Mouse (Mus musculus) heart, embryonic 12.5 days (tissue): Measurements from ENCODE around the gene Recql. TPM values are rescaled to one million over a fixed set of nuclear protein-coding genes. Genes with fewer than 3 reads are reported as not detected.
"Not testable (repeated sequence)": the region's sequence is repeated elsewhere in the genome, so short reads cannot be mapped to it uniquely, and the experiment has no call there.

ENCODE experiments used
- ATAC-seq: fragments of 200-750 bp; cut with Nextera tagmentation; 2 replicates; pipeline ENCODE4 v1.8.0; 2017; ENCODE audit warnings: moderate TSS enrichment, moderate library complexity; ENCODE audit not compliant: insufficient number of reproducible peaks, low FRiP score
- H3K27ac ChIP-seq: fragments of 300-500 bp; sonication (generic); 2 replicates; pipeline ENCODE4 v1.5.1; 2016; ENCODE audit warnings: mild to moderate bottlenecking, moderate library complexity; ENCODE audit not compliant: poor library complexity, severe bottlenecking
- H3K27me3 ChIP-seq: fragments of 300-500 bp; sonication (generic); replicated peaks from 2 replicates; pipeline ENCODE4 v1.6.1; 2016; ENCODE audit warnings: mild to moderate bottlenecking, moderate library complexity
- H3K36me3 ChIP-seq: fragments of 300-500 bp; sonication (generic); 2 replicates; pipeline ENCODE4 v1.6.1; 2016; ENCODE audit warnings: mild to moderate bottlenecking, moderate library complexity
- H3K4me1 ChIP-seq: fragments of 300-500 bp; sonication (generic); replicated peaks from 2 replicates; pipeline ENCODE4 v1.6.1; 2016; ENCODE audit warnings: mild to moderate bottlenecking
- H3K4me2 ChIP-seq: fragments of 300-500 bp; sonication (generic); 2 replicates; pipeline ENCODE4 v1.6.1; 2016; ENCODE audit warnings: mild to moderate bottlenecking, moderate library complexity
- H3K4me3 ChIP-seq: fragments of 300-500 bp; sonication (generic); 2 replicates; pipeline ENCODE4 v1.5.1; 2016; ENCODE audit warnings: mild to moderate bottlenecking
- H3K9ac ChIP-seq: fragments of 300-500 bp; sonication (generic); 2 replicates; pipeline ENCODE4 v1.6.1; 2016; ENCODE audit warnings: mild to moderate bottlenecking, moderate library complexity
- H3K9me3 ChIP-seq: fragments of 300-500 bp; sonication (generic); replicated peaks from 2 replicates; pipeline ENCODE4 v1.6.1; 2016; ENCODE audit warnings: mild to moderate bottlenecking, moderate library complexity
- WGBS: fragments of 180-500 bp; shearing (Covaris S2); methylation state at CpG from one replicate; pipeline ENCODE4 v1.1.7; 2016; 5-methylcytosine and 5-hydroxymethylcytosine counted together
- polyA plus RNA-seq: library from polyadenylated mRNA; unstranded; fragments of >200 nt; fragmentation: Nextera tagmentation; extraction: Ambion mirVana; gene quantifications from 2 replicates; pipeline ENCODE4 v1.2.1, GENCODE M21; 2016

The Recql gene
- polyA plus RNA-seq, 1 experiment from 2014 or later, result 24.1 TPM

DNA sequence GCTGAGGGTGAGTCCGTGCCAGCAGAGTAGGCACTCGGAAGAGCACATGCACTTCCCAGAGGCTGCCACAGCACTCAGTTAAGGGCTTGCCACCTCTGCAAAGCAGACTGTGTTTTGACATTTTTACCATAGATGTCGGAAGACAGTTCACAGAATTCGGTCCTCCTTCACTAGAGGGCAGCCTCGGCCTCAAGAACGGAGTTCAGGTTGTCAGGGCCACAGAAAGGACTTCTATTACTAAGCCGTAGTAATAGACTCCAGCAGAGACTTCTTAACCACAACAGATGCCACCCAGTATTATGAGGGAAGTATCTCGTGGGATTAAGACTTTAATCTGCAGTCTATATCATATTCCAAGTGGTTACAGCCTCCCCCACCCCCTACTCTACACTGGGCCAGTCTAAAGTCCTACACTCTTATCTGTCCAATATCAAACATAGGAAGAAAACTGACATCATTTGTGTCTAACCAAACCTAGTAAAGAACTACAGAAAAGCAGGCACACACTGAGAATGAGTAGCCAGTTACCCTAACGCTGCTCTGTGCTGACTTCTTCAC lies 23.8 kb downstream of the Recql start:
- no peak for ATAC-seq
- no peaks in the 10 kb centered on the region for H3K4me1 ChIP-seq
- H3K9ac ChIP-seq, result no peak overlapping the region
- 72% methylated on average over 9 of the region's 9 CpGs for WGBS
- no peak overlapping the region for H3K4me2 ChIP-seq
- H3K9me3 ChIP-seq, result no peaks in the 10 kb centered on the region
- no peak overlapping the region for H3K4me3 ChIP-seq
- H3K36me3 ChIP-seq, result peaks cover 85% of the 10 kb centered on the region
- H3K27me3 ChIP-seq, result no peaks in the 10 kb centered on the region
- no peak overlapping the region for H3K27ac ChIP-seq

DNA sequence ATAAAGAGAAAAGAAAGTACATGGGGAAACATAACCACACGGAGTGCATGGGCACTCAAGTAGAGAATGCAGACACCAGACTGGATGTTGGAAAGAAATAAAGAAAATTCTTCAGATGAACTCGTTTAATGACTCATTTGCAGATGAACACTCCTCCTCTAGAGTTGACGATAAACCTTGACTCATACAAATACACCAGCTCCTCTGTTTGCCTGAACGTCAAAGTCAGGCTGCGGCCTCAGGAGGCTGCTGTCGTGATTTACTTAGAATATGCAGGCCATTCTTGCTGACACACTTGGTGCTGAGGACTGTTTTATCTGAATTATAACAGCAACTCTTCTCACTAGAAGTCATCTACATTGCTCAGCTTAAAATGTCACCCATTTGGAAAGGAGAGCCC lies 24.9 kb downstream of the Recql start:
- Histone ChIP-seq H3K27ac (no peak overlapping the region), H3K9me3 (no peaks in the 10 kb centered on the region), H3K4me1 (no peaks in the 10 kb centered on the region), H3K4me2 (no peak overlapping the region), H3K9ac (no peak overlapping the region), H3K4me3 (no peak overlapping the region), H3K27me3 (no peaks in the 10 kb centered on the region), H3K36me3 (peaks cover 82% of the 10 kb centered on the region)
- WGBS, result 87% methylated on average over 6 of the region's 6 CpGs
- no peak for ATAC-seq

DNA sequence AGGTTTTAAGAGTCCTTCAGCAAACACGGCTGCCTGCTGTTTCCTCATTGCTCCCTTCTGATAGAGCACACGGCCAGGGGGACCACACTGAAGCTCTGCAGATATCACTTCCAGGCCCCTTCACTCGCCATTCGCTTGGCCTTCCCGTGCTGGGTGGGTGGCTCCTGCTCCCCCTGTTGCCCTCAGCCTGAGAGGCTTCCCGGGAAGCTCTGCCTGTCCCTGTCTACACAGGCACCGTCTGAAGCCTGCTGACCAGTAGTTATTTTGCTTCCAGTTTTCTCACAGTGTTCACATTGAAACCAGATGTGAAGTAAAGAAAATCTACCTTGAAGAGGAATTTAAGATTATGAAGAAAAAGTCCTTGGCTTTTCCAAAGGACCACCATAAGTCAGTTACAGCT lies 29.8 kb downstream of the Recql start:
- Histone ChIP-seq H3K4me1 (no peaks in the 10 kb centered on the region), H3K27ac (no peak overlapping the region), H3K36me3 (peaks cover 75% of the 10 kb centered on the region), H3K9me3 (no peaks in the 10 kb centered on the region), H3K9ac (no peak overlapping the region), H3K27me3 (no peaks in the 10 kb centered on the region), H3K4me2 (no peak overlapping the region), H3K4me3 (no peak overlapping the region)
- WGBS, result 58% methylated on average over 7 of the region's 7 CpGs
- ATAC-seq, result no peak

DNA sequence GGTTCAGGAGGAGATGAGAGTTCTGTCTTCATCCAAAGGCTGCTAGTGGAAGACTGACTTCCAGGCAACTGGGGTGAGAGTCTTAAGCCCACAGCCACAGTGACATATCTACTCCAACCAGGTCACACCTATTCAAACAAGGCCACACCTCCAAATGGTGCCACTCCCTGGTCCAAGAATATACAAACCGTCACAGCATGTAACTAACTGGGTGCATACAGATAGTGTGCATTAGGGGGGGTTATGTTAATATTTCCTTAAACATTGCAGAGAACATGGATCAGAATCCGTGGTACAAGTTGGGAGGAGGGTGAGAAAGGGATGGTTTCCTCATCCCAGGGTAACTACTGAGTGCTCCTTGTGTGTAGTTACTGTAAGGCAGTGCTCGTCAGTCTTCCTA lies 34.8 kb downstream of the Recql start:
- WGBS, result 86% methylated on average over 3 of the region's 3 CpGs
- H3K9ac ChIP-seq, H3K4me3 ChIP-seq, ATAC-seq, H3K9me3 ChIP-seq, H3K27me3 ChIP-seq, H3K4me1 ChIP-seq, H3K27ac ChIP-seq, H3K4me2 ChIP-seq: not testable (repeated sequence)
- peaks cover 66% of the 10 kb centered on the region for H3K36me3 ChIP-seq

DNA sequence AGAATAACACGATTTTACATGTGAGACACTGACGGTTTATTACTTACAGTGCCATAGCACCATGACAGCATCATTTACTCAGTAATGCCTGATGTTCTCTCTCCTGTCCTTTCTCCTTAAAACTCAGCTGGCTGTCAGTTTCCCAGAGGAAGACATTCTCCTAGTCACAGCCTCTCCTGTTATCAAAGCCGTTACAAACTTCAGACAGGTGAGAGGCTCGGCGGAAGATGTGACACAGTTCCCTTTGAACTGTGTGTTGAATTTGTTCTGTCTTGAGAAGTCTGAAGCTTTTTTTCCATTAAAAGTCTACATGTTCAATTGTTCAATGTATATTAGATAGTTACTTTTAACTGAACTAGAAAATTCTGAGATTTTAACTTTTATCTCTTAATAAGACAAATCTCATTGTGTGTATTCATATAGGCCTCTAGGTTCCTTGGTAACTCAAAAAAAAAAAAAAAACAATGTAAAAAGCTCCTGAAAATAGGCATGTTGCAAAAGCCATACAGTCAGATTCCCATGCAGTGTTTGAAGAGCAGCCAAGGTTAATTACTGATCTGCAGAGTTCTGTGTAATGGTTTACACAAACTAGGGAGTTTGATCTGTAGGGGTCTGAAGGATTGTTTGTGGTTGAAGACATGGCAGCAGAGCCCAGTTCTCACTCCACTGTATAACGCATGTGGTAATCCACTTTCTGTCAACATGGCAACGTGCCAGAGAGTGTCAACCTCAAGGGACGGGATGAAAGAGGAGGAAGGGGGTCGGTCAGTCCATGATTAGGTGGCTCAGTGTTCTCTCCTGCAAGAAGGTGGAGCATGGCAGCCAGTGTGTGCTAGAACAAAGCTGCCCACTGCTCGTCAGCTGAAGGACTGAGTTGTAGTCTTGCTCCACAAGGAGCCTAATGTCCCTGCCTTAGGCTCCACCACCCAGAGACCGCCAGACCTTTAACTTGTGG lies 39.2 kb downstream of the Recql start:
- no peak for ATAC-seq
- Histone ChIP-seq H3K27ac (no peak overlapping the region), H3K4me2 (no peak overlapping the region), H3K27me3 (no peaks in the 10 kb centered on the region), H3K4me3 (no peak overlapping the region), H3K4me1 (peaks cover 9% of the 10 kb centered on the region; the same call in 1 of the 2 replicates), H3K9me3 (no peaks in the 10 kb centered on the region), H3K36me3 (peaks cover 39% of the 10 kb centered on the region), H3K9ac (no peak overlapping the region)
- 69% methylated on average over 11 of the region's 11 CpGs for WGBS

DNA sequence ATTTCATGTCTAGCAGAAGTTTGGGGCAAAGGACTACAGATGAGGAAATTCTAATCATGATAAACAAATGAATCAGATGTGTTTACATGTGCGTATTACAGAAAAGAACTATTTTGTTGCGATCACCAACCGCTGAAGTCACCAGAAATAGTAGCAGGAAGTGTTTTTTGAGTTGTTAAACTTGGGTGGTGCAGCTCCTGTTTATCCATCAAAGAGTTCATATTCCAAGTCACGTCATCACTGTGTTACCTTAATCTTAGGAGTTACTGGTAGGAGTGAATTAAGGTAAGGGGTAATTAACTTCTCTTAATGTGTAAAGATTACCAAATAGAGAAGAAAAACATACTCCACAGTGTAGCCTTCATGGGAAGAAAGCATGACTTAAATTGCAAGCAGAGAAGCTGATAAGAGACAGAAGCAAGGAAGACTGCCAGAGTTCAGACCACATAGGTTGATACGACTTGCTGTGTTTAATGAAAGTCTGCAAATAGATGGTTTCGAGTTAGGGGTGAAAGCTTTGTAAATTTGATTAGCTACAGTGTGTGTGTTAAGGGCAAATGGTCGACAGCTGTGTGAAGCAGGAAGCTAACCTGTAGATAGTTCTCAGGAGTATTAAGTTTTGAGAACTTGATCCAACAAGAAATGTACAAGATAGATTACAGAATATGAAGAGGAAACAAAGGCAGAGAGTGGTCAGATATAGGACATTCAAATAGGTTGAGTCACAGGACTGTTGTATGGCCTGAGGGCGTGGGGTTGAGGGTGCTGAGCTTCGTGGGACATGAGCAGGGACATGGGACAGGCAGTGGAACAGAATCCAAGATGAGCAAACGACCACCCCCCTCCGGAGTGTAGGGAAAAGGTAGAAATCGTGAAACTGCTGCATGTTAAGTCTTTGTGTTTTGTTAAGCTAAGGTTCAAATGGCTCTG lies 40.4 kb downstream of the Recql start:
- peak overlapping the region; percentile 77; the same call in 1 of the 2 replicates for H3K9ac ChIP-seq

DNA sequence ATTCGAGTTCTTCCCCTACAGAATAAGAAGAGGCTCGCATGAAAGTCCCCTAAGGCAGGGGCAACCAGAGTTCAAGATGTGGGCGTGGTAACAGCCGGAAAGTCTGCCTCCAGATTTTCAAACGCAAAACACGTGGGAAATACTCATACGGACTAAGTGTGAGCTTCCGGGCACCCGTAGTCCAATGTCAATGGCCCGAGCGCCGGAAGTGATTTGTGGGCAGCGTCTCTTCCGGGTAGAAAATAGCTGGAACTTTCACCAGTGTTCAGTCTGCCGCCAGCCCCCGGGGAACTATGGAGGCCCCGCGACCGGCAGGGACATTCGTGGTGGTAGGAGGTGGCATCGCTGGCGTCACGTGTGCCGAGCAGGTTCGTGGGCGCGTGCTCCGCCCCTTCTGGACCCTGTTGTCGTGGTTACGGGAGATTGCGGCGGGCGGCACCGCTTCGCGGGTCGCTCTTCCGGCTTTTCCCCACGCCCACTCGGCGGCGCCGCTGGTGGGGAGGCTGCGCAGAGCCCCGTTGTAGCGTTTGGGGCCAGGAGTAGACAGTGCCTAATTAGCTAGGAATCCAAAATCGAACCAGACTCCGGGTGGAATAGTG lies 41.3 kb downstream of the Recql start, which contains the start of gene Pyroxd1:
Pyroxd1 (plus strand) TSS at position 215 of the 599 bp plus-strand sequence.
- peak within 1 kb of the TSS; percentile 83 for H3K27ac ChIP-seq
- ATAC-seq, result peak; percentile 93
- peak within 1 kb of the TSS; percentile 77 for H3K9ac ChIP-seq
- peak within 1 kb of the TSS; percentile 71 for H3K4me2 ChIP-seq
- H3K27me3 ChIP-seq, result no peaks in the 10 kb centered on the region
- peaks cover 9% of the 10 kb centered on the region; the same call in 1 of the 2 replicates for H3K4me1 ChIP-seq
- WGBS, result under 1% methylated on average over 48 of the region's 48 CpGs
- H3K4me3 ChIP-seq, result peak within 1 kb of the TSS; percentile 98
- peaks cover 18% of the 10 kb centered on the region for H3K36me3 ChIP-seq
- H3K9me3 ChIP-seq, result no peaks in the 10 kb centered on the region

More for the DNA sequence above, 40.4 kb downstream of the Recql start:
- no peak for ATAC-seq
- no peak overlapping the region for H3K27ac ChIP-seq
- H3K4me1 ChIP-seq, result peaks cover 9% of the 10 kb centered on the region; the same call in 1 of the 2 replicates
- H3K4me2 ChIP-seq, result peak overlapping the region; percentile 71
- H3K36me3 ChIP-seq, result peaks cover 27% of the 10 kb centered on the region
- peak overlapping the region; percentile 98 for H3K4me3 ChIP-seq
- WGBS, result 48% methylated on average over 12 of the region's 12 CpGs
- H3K9me3 ChIP-seq, result no peaks in the 10 kb centered on the region
- no peaks in the 10 kb centered on the region for H3K27me3 ChIP-seq

DNA sequence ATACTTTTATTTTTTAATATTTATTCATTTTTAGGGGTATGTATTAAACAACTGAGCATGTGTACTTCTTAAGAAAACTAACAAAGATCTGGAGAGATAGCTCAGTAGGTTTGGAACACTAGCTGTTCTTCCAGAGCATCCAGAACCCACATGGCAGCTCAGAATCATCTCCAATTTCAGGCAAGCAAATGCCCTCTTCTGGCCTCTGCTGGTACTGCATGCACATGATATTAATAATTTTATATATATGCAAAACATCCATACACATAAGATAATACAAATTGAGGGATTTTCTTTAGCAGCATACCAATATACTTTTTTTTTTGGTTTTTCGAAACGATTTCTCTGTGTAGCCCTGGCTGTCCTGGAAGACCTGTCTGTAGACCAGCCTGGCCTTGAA lies 43.3 kb downstream of the Recql start:
- H3K4me2 ChIP-seq, result no peak overlapping the region
- peaks cover 9% of the 10 kb centered on the region; the same call in 1 of the 2 replicates for H3K4me1 ChIP-seq
- no peaks in the 10 kb centered on the region for H3K9me3 ChIP-seq
- H3K27ac ChIP-seq, result no peak overlapping the region
- ATAC-seq, result no peak
- no peak overlapping the region for H3K4me3 ChIP-seq
- WGBS, result 50% methylated on average over 2 of the region's 2 CpGs
- H3K9ac ChIP-seq, result no peak overlapping the region
- no peaks in the 10 kb centered on the region for H3K27me3 ChIP-seq
- peaks cover 2% of the 10 kb centered on the region; the same call in 1 of the 2 replicates for H3K36me3 ChIP-seq

DNA sequence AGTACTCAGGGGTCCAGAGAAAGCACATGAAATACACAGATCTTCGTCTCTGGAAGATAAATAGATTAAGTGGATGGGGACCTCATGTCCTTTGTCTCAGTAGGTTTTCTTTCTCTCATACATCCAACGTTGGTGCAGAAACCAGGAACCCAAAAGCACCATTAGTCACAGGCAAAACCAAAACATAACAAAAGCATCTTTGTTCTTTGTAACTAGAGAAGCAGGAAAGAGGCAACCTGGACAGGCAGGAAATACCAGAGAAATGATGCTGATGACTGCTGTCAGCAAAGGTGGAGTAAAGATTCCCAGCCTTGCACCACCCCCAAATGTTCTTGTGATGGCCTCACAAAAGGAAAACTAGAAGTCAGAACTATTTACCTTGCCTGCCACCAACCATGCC lies 47.3 kb downstream of the Recql start:
- Histone ChIP-seq H3K27me3 (no peaks in the 10 kb centered on the region), H3K9me3 (no peaks in the 10 kb centered on the region), H3K27ac (no peak overlapping the region), H3K4me3 (no peak overlapping the region), H3K9ac (no peak overlapping the region), H3K4me1 (no peaks in the 10 kb centered on the region), H3K36me3 (no peaks in the 10 kb centered on the region), H3K4me2 (no peak overlapping the region)
- WGBS, result 39% methylated on average over 2 of the region's 2 CpGs
- ATAC-seq, result no peak

DNA sequence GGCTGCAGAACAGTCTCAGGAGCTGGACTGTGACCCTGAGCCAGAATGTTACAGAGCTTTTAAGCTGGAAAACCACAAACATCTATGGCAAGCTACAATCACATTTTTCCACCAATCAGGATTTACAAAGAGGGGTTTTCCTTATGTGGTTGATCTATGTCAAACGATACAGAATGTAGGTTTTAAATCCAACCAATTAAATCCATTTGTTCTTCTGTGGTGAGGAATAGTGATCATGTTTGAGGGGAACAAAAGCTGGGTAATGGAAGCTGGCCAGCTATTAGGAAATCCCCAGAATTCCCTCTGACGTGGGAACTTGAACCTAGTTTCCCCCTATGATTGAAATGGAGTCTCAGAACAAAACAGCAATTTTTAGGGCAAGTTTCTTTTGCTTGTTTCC lies 47.9 kb downstream of the Recql start:
- Histone ChIP-seq H3K4me2 (no peak overlapping the region), H3K9ac (no peak overlapping the region), H3K4me3 (no peak overlapping the region), H3K9me3 (no peaks in the 10 kb centered on the region), H3K36me3 (no peaks in the 10 kb centered on the region), H3K27ac (no peak overlapping the region), H3K4me1 (no peaks in the 10 kb centered on the region), H3K27me3 (no peaks in the 10 kb centered on the region)
- no peak for ATAC-seq
- 60% methylated on average over 2 of the region's 2 CpGs for WGBS
